ENCODE assay signal across 8 mouse cellular contexts in genomic region chr12:117844075-117844408, GRCm38 (mm10). TPM values are rescaled to one million over a fixed set of nuclear protein-coding genes. Genes with fewer than 3 reads are reported as not detected.
A peak's percentile ranks its signal among the peaks of the same experiment; 100 is the strongest.
DNase-seq lines count a peak whose midpoint lies in the region; ATAC-seq lines count a peak whose summit lies in the region.

No protein-coding gene starts in this region.

- 0% methylated on average over 15 of the region's 15 CpGs for WGBS in kidney, embryonic 16.5 days
- WGBS in hindbrain, embryonic 14.5 days, result under 1% methylated on average over 15 of the region's 15 CpGs
- WGBS in midbrain, embryonic 14.5 days, result 0% methylated on average over 15 of the region's 15 CpGs

- ATAC-seq in kidney, embryonic 16.5 days (ENCODE audit: low FRiP score, low TSS enrichment), result no peak
- no peak for ATAC-seq in hindbrain, embryonic 14.5 days (ENCODE audit: low FRiP score)
- ATAC-seq in midbrain, embryonic 14.5 days (ENCODE audit: low FRiP score, low TSS enrichment), result no peak

- no peaks in the 10 kb centered on the region for H3K9me3 ChIP-seq in kidney, embryonic 16.5 days (ENCODE audit: low read length)
- no peaks in the 10 kb centered on the region for H3K9me3 ChIP-seq in hindbrain, embryonic 14.5 days (ENCODE audit: control insufficient read depth, low read length)
- H3K9me3 ChIP-seq in midbrain, embryonic 14.5 days (ENCODE audit: control insufficient read depth, low read length), result no peaks in the 10 kb centered on the region

- H3K4me2 ChIP-seq in kidney, embryonic 16.5 days (replicated peaks; ENCODE audit: low read depth, low read length), result peak overlapping the region; percentile 92
- H3K4me2 ChIP-seq in hindbrain, embryonic 14.5 days (replicated peaks), result peak overlapping the region; percentile 99
- peak overlapping the region; percentile 98 for H3K4me2 ChIP-seq in midbrain, embryonic 14.5 days (ENCODE audit: low read length)

- H3K36me3 ChIP-seq in kidney, embryonic 16.5 days (ENCODE audit: insufficient read depth, low read length), result no peaks in the 10 kb centered on the region
- no peaks in the 10 kb centered on the region for H3K36me3 ChIP-seq in hindbrain, embryonic 14.5 days (replicated peaks; ENCODE audit: control insufficient read depth, insufficient read depth)
- H3K36me3 ChIP-seq in midbrain, embryonic 14.5 days (ENCODE audit: control insufficient read depth, insufficient read depth, low read length), result no peaks in the 10 kb centered on the region

- peak overlapping the region; percentile 89 for H3K4me3 ChIP-seq in kidney, embryonic 16.5 days (ENCODE audit: low read length)
- H3K4me3 ChIP-seq in brown adipose tissue, adult 24 weeks (ENCODE audit: insufficient read depth, low read depth, low read length), result peak overlapping the region; percentile 68
- H3K4me3 ChIP-seq in hindbrain, embryonic 14.5 days (replicated peaks; ENCODE audit: low read length), result peak overlapping the region; percentile 61
- peak overlapping the region; percentile 70 for H3K4me3 ChIP-seq in midbrain, embryonic 14.5 days (replicated peaks; ENCODE audit: low read depth, low read length)

- no peaks in the 10 kb centered on the region for H3K27me3 ChIP-seq in kidney, embryonic 16.5 days (ENCODE audit: insufficient read depth, low read length)
- peaks cover 9% of the 10 kb centered on the region for H3K27me3 ChIP-seq in hindbrain, embryonic 14.5 days (ENCODE audit: control insufficient read depth, insufficient read depth, low read length)
- no peaks in the 10 kb centered on the region for H3K27me3 ChIP-seq in midbrain, embryonic 14.5 days (ENCODE audit: control insufficient read depth, insufficient read depth, low read length)

- H3K4me1 ChIP-seq in kidney, embryonic 16.5 days (ENCODE audit: insufficient read depth, low read length), result peaks cover 17% of the 10 kb centered on the region; the same call in 1 of the 2 replicates
- H3K4me1 ChIP-seq in brown adipose tissue, adult 24 weeks (ENCODE audit: control insufficient read depth, insufficient read depth, insufficient read length, low read length), result no peaks in the 10 kb centered on the region
- H3K4me1 ChIP-seq in hindbrain, embryonic 14.5 days (replicated peaks; ENCODE audit: control insufficient read depth, insufficient read depth, low read length), result no peaks in the 10 kb centered on the region
- H3K4me1 ChIP-seq in midbrain, embryonic 14.5 days (ENCODE audit: control insufficient read depth, insufficient read depth, low read length), result 0 out of 2 replicates have a peak, but pooled peaks cover 5% of the 10 kb centered on the region

- DNase-seq in kidney, postnatal 4 days, result no peak
- no peak for DNase-seq in hindbrain, embryonic 14.5 days (ENCODE audit: low spot score)
- DNase-seq in midbrain, embryonic 14.5 days, result no peak
- DNase-seq in natural killer cell, adult 2 months (ENCODE audit: low spot score in 2 of 2), result no peak
- DNase-seq in gastrocnemius, postnatal 4 days (ENCODE audit: low spot score in 2 of 2), result no peak
- no peak for DNase-seq in embryo, embryonic 11 days

- H3K27ac ChIP-seq in kidney, embryonic 16.5 days (ENCODE audit: low read length), result peak overlapping the region; percentile 82
- H3K27ac ChIP-seq in brown adipose tissue, adult 24 weeks (replicated peaks; ENCODE audit: low read depth, low read length), result no peak overlapping the region
- H3K27ac ChIP-seq in hindbrain, embryonic 14.5 days, result no peak overlapping the region
- no peak overlapping the region for H3K27ac ChIP-seq in midbrain, embryonic 14.5 days (replicated peaks; ENCODE audit: low read depth, low read length)

- peak overlapping the region; percentile 91 for H3K9ac ChIP-seq in kidney, embryonic 16.5 days (replicated peaks; ENCODE audit: low read length)
- H3K9ac ChIP-seq in hindbrain, embryonic 14.5 days, result peak overlapping the region; percentile 77
- peak overlapping the region; percentile 62 for H3K9ac ChIP-seq in midbrain, embryonic 14.5 days (replicated peaks; ENCODE audit: low read length)

RNA-seq across cellular contexts. Expression of gene Cdca7l, which starts 40.0 kb away (rescaled TPM):
- 53.2 and 58.0 TPM in 2 replicates for polyA plus RNA-seq in kidney, embryonic 16.5 days (2015; fragmentation: Nextera tagmentation; extraction: Ambion mirVana)
- 3.1 TPM in 1 of 2 replicates, not detected in the other for polyA plus RNA-seq in brown adipose tissue, adult 24 weeks (2012; ENCODE audit: insufficient read depth, insufficient read length, missing spikeins)
- 4.9 and 5.8 TPM in 2 replicates for polyA plus RNA-seq in hindbrain, embryonic 14.5 days (2014; fragmentation: Nextera tagmentation; extraction: Ambion mirVana)
- polyA plus RNA-seq in midbrain, embryonic 14.5 days (2014; fragmentation: Nextera tagmentation; extraction: Ambion mirVana), result 3.3 and 7.9 TPM in 2 replicates
- 1 to 10 TPM; 8.1 to 8.6 TPM for total RNA-seq in gastrocnemius, postnatal 4 days (2021)
